Mouse (Mus musculus) retina, postnatal 7 days (tissue): Measurements from ENCODE around the gene Rccd1.

Experiments
- DNase-seq: peaks from one replicate; pipeline ENCODE4 v3.0.0-alpha.2; 2012; ENCODE audit warnings: low read depth, low spot score

The Rccd1 gene

DNA sequence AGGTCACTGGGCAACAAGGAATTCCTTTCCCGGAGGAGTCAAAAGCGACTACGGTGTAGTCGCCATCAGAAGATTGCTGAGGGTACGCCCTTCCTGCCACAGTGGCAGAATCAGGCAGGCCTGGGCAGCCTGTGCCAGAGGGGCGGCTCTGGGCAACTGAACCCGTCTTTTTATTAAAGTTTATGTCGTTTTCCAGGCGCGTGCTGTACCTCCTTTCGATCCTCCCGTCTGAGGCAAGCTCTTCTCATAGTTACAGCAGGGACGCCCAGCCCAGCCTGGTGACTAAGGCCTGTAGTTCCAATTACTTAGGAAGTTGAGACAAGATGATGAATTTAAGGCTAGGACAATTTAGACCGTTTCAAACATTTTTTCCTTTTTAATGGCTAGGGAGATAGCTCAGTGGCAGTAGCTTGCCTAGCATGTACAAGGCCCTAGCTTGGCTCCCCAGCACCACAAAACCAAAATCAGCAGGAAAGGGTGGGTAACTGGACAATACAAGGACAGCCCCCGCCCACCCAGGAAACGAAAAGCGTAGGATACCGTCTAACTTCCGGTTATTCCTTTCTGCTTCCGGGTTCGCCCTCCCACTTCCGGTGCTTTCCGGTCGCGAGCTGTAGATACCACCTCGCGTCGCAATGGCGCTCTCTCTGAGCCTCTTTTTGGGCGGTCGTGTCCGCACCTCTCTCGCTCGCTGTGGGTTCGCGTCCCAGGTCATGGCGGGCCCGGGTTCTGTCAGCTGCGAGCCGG lies 63.5 kb downstream of the Rccd1 start, which contains the start of gene Ngrn:
Ngrn (plus strand) TSS at position 591 of the 747 bp plus-strand sequence.
- peak; percentile 81 for DNase-seq

- no peak for DNase-seq
These were observed 66.5 kb downstream of the Rccd1 start for GRCm38 (mm10) chr7:80257706-80258105.

DNA sequence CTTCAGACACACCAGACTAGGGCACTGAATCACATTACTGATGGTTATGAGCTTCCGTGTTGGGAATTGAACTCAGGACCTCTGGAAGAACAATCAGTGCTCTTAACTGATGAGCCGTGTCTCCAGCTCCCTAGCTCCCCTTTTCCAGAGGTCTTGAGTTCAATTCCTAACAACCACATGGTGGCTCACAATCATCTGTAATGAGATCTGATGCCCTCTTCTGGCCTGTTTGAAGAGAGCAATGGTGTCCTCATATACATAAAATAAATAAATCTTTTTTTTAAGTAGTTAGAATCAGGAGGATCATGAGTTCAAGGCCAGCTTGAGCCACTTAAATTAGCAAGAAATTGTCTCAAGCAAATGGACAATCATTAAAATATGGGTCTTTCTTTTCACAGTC lies 68.3 kb downstream of the Rccd1 start:
- no peak for DNase-seq

DNA sequence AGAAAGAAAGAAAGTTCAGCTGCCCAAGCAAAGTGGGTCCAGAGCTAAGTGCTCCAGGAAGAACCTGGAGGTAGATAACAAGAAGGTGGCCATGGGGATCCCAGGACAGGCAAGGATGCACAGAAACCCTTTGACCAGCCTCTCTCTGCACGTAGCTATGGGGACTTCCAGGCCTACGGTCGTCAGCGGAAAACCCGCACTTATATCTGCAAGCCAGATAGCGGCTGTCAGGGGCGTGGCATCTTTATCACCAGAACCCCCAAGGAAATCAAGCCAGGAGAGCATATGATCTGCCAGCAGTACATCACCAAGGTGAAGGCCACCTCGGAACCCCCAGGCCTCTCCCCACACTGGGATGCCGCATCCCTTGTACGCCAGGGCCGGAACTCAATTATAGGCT lies 71.4 kb downstream of the Rccd1 start:
- DNase-seq: no peak

DNA sequence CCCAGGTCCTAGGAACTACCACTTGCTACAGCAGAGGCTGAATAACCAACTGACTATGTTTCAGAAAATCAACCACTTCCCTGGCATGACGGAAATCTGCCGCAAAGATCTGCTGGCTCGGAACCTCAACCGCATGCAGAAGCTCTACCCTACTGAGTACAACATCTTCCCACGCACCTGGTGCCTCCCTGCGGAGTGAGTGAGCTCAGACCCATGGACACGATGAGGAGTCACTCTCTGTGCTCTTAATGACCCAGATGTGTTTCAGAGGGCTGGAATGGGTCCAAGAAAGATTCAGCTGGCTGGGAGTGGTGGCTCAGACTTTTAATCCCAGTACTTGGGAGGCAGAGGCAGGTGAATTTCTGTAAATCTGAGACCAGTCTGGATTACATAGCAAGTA lies 71.8 kb downstream of the Rccd1 start:
- DNase-seq: no peak

DNA sequence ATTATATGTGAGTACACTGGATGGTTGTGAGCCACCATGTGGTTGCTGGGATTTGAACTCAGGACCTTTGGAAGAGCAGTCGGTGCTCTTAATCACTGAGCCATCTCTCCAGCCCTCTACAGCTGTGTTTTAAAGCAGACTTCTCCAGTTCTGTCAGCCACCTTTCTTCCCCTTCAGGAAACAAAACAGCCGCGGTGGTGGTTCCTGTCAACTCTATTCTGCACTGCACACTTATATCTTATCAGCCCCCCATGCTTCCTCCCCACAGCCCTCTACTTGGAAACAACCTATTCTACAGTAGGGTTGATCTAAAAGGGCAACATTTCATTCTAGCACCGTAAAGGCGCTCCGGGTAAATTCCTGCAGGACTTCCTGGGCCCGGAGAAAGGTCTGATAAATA lies 77.4 kb downstream of the Rccd1 start:
- DNase-seq: no peak

DNA sequence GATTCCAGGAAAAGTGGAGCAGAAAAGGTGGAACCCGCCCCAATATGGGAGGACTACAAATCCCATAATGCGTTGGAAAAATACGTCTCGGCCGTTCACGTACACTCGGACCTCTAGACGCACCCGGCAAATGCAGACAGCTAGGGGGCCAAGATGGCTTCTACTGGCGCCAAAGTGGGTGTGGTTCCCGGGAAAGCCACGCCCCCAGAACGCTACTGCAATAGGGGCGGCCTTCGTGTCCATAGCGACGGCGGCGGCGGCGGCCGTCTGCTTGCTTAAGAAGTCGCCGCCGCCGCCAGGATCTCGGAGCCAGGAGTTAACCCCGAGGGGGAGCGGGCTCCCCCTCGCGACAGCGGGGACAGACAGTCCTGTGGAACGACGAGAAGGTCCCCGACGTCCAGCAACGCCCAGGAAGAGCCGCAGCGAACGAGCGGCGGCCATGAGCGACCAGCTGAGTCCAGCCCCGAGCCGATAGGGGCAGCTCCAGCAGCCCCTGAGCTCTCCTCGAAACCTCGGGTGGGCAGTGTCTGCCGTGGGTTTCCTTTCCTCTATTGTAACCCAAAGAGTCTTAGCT lies 78.0 kb downstream of the Rccd1 start, which contains the start of gene Ttll13:
Ttll13 (plus strand) TSS at position 229 of the 574 bp plus-strand sequence.
- peak; percentile 97 for DNase-seq

GRCm38 (mm10) chr7:80244851-80245250 lies 79.4 kb downstream of the Rccd1 start:
- no peak for DNase-seq
